22 mouse cellular contexts compared by ENCODE assay signal in genomic region chr9:89686262-89686661, GRCm38 (mm10). TPM values are rescaled to one million over a fixed set of nuclear protein-coding genes. Genes with fewer than 3 reads are reported as not detected.
DNase-seq lines count a peak whose midpoint lies in the region; ATAC-seq and TF ChIP-seq lines count a peak whose summit lies in the region.
"Had no signal": no experiment of that assay in that cellular context is flagged by ENCODE, and none has a peak within 500 bp of the region (broad histone marks: within the 10 kb centered on the region; RNA-seq: fewer than 3 reads in every experiment).

No protein-coding gene starts in this region.

- no peaks in the 10 kb centered on the region for H3K9me3 ChIP-seq in hindbrain, embryonic 14.5 days (ENCODE audit: control insufficient read depth, low read length)
- no peaks in the 10 kb centered on the region for H3K9me3 ChIP-seq in hindbrain, embryonic 11.5 days (ENCODE audit: control insufficient read depth, low read length)
- H3K9me3 ChIP-seq in lung, embryonic 14.5 days (ENCODE audit: low read depth, low read length) = no peaks in the 10 kb centered on the region
- H3K9me3 ChIP-seq in CH12.LX (replicated peaks; ENCODE audit: low read length) = no peaks in the 10 kb centered on the region
- H3K9me3 ChIP-seq: embryonic facial prominence, embryonic 13.5 days; midbrain, embryonic 10.5 days had no signal

- no peak overlapping the region for H3K4me2 ChIP-seq in hindbrain, embryonic 14.5 days (replicated peaks)
- no peak overlapping the region for H3K4me2 ChIP-seq in hindbrain, embryonic 11.5 days (replicated peaks; ENCODE audit: low read depth, low read length)
- no peak overlapping the region for H3K4me2 ChIP-seq in lung, embryonic 14.5 days
- no peak overlapping the region for H3K4me2 ChIP-seq in CH12.LX (ENCODE audit: insufficient read depth, low read depth, poor library complexity, severe bottlenecking)
- H3K4me2 ChIP-seq: embryonic facial prominence, embryonic 13.5 days; heart, embryonic 11.5 days had no signal

- no peak for TF ChIP-seq EP300 in CH12.LX (IDR thresholded peaks at IDR 0.05; ENCODE audit: low read length)

- H3K27me3 ChIP-seq in hindbrain, embryonic 14.5 days (ENCODE audit: control insufficient read depth, insufficient read depth, low read length) = no peaks in the 10 kb centered on the region
- no peaks in the 10 kb centered on the region for H3K27me3 ChIP-seq in hindbrain, embryonic 11.5 days (ENCODE audit: control insufficient read depth, insufficient read depth, low read length)
- H3K27me3 ChIP-seq in lung, embryonic 14.5 days (ENCODE audit: insufficient read depth, low read length) = no peaks in the 10 kb centered on the region
- no peaks in the 10 kb centered on the region for H3K27me3 ChIP-seq in CH12.LX (replicated peaks)
- H3K27me3 ChIP-seq: embryonic facial prominence, embryonic 13.5 days had no signal

- H3K9ac ChIP-seq in hindbrain, embryonic 14.5 days = no peak overlapping the region
- no peak overlapping the region for H3K9ac ChIP-seq in hindbrain, embryonic 11.5 days (ENCODE audit: low read depth, low read length)
- no peak overlapping the region for H3K9ac ChIP-seq in lung, embryonic 14.5 days
- no peak overlapping the region for H3K9ac ChIP-seq in CH12.LX (ENCODE audit: insufficient read depth, low read depth)
- H3K9ac ChIP-seq: embryonic facial prominence, embryonic 13.5 days had no signal

- H3K4me1 ChIP-seq in hindbrain, embryonic 14.5 days (replicated peaks; ENCODE audit: control insufficient read depth, insufficient read depth, low read length) = no peaks in the 10 kb centered on the region
- no peaks in the 10 kb centered on the region for H3K4me1 ChIP-seq in hindbrain, embryonic 11.5 days (replicated peaks; ENCODE audit: control insufficient read depth, insufficient read depth, low read length)
- H3K4me1 ChIP-seq in lung, embryonic 14.5 days (ENCODE audit: insufficient read depth) = no peaks in the 10 kb centered on the region
- peaks cover 3 to 8% of the 10 kb centered on the region in 2 experiments; a peak in 3 of 4 replicates for H3K4me1 ChIP-seq in CH12.LX (ENCODE audit: control insufficient read depth in 1 of 2, insufficient read depth in 2 of 2)
- H3K4me1 ChIP-seq in lung, adult 2 months (ENCODE audit: control insufficient read depth, insufficient read depth, low read length) = no peaks in the 10 kb centered on the region
- H3K4me1 ChIP-seq: embryonic facial prominence, embryonic 13.5 days; midbrain, embryonic 10.5 days had no signal

- H3K27ac ChIP-seq in hindbrain, embryonic 14.5 days = no peak overlapping the region
- no peak overlapping the region for H3K27ac ChIP-seq in hindbrain, embryonic 11.5 days (ENCODE audit: low read depth, low read length)
- no peak overlapping the region for H3K27ac ChIP-seq in lung, embryonic 14.5 days (ENCODE audit: low read depth)
- no peak overlapping the region for H3K27ac ChIP-seq in CH12.LX (ENCODE audit: insufficient read depth, low read depth)
- H3K27ac ChIP-seq: embryonic facial prominence, embryonic 13.5 days; midbrain, embryonic 10.5 days had no signal

- 0 out of 2 replicates have a peak, but pooled peaks have one; percentile 4 for TF ChIP-seq CTCF in lung, embryonic 14.5 days (IDR thresholded peaks at IDR 0.05; ENCODE audit: low read depth)
- TF ChIP-seq CTCF in CH12.LX (conservative IDR thresholded peaks at IDR 0.05 in 1 of 2, IDR thresholded peaks at IDR 0.05 in 1 of 2; ENCODE audit: low read depth in 2 of 2, low read length in 2 of 2) = peak in 1 of 2 experiments; percentile 57; a peak in 2 of 4 replicates
- no peak for TF ChIP-seq CTCF in lung, adult 2 months (IDR thresholded peaks at IDR 0.05; ENCODE audit: insufficient read depth, low read length)

- peak; percentile 43 for DNase-seq in hindbrain, embryonic 14.5 days (ENCODE audit: low spot score)
- no peak for DNase-seq in hindbrain, embryonic 11.5 days (ENCODE audit: low spot score)
- peak; percentile 8 for DNase-seq in lung, embryonic 14.5 days
- no peak for DNase-seq in lung, adult 18-20 months
- DNase-seq in CH12.LX (ENCODE audit: extremely low read depth) = no peak
- DNase-seq in brain, adult 2 months (ENCODE audit: low read depth, low spot score) = peak; percentile 30
- DNase-seq in lung, adult 2 months = no peak
- DNase-seq: adrenal gland, adult 8-10 months; cerebellum, adult 11-12 months; cerebellum, postnatal 36 days; gastrocnemius, postnatal 36 days; heart, postnatal 36 days; lung, postnatal 4 days; thymus, adult 18-20 months had no signal

- WGBS in hindbrain, embryonic 14.5 days = 75% methylated on average over 2 of the region's 2 CpGs
- WGBS in hindbrain, embryonic 11.5 days = 57% methylated on average over 2 of the region's 2 CpGs
- 65% methylated on average over 2 of the region's 2 CpGs for WGBS in lung, embryonic 14.5 days
- 54% methylated on average over 2 of the region's 2 CpGs for WGBS in lung, adult 2 months

- no peak for TF ChIP-seq POLR2A in CH12.LX (IDR thresholded peaks at IDR 0.05; ENCODE audit: low read depth, low read length)
- TF ChIP-seq POLR2A in lung, adult 2 months (IDR thresholded peaks at IDR 0.05; ENCODE audit: borderline replicate concordance, extremely low read depth, low read depth, low read length) = no peak

- peak; percentile 43 for TF ChIP-seq RAD21 in CH12.LX (IDR thresholded peaks at IDR 0.05; ENCODE audit: low read depth, low read length)

- H3K4me3 ChIP-seq in hindbrain, embryonic 14.5 days (replicated peaks; ENCODE audit: low read length) = no peak overlapping the region
- no peak overlapping the region for H3K4me3 ChIP-seq in hindbrain, embryonic 11.5 days (ENCODE audit: low read depth, low read length)
- no peak overlapping the region for H3K4me3 ChIP-seq in lung, embryonic 14.5 days (ENCODE audit: low read depth, low read length)
- H3K4me3 ChIP-seq in CH12.LX (replicated peaks in 1 of 3; ENCODE audit: low read depth in 2 of 3, low read length in 2 of 3, poor library complexity in 1 of 3) = no peak overlapping the region
- H3K4me3 ChIP-seq in lung, adult 2 months (replicated peaks; ENCODE audit: extremely low read depth, low read depth, low read length) = no peak overlapping the region
- H3K4me3 ChIP-seq: embryonic facial prominence, embryonic 13.5 days; midbrain, embryonic 10.5 days; myocyte had no signal

- H3K79me2 ChIP-seq in CH12.LX (replicated peaks; ENCODE audit: control insufficient read depth, extremely low read depth, insufficient read depth, poor library complexity, severe bottlenecking) = no peaks in the 10 kb centered on the region

- dilution Hi-C loops in CH12.LX (cut with MboI; ENCODE audit: extremely low pct_ligation_motif_present, extremely low pct_unique_long_range_greater_than_20kb, low sequenced_read_pairs) = no loop called here

- no peak for ATAC-seq in hindbrain, embryonic 14.5 days (ENCODE audit: low FRiP score)
- no peak for ATAC-seq in hindbrain, embryonic 11.5 days (ENCODE audit: low FRiP score)
- no peak for ATAC-seq in lung, embryonic 14.5 days (ENCODE audit: insufficient read depth)
- ATAC-seq: CD4-positive, CD25-positive, alpha-beta regulatory T cell, adult 4 months had no signal

- no peaks in the 10 kb centered on the region for H3K36me3 ChIP-seq in hindbrain, embryonic 14.5 days (replicated peaks; ENCODE audit: control insufficient read depth, insufficient read depth)
- H3K36me3 ChIP-seq in hindbrain, embryonic 11.5 days (ENCODE audit: control insufficient read depth, insufficient read depth, low read length) = no peaks in the 10 kb centered on the region
- no peaks in the 10 kb centered on the region for H3K36me3 ChIP-seq in lung, embryonic 14.5 days (ENCODE audit: insufficient read depth)
- H3K36me3 ChIP-seq in CH12.LX (replicated peaks in 1 of 2; ENCODE audit: control insufficient read depth in 1 of 2, insufficient read depth in 1 of 2, low read length in 1 of 2) = no peaks in the 10 kb centered on the region
- H3K36me3 ChIP-seq: embryonic facial prominence, embryonic 13.5 days; midbrain, embryonic 10.5 days had no signal

- in situ Hi-C loops in CH12.LX (cut with MboI; ENCODE audit: low pct_ligation_motif_present, low pct_unique_long_range_greater_than_20kb, low sequenced_read_pairs) = loop anchor here (25.0 kb wide), 1 partner anchor 449 kb away; no protein-coding TSS in a partner anchor

TF ChIP-seq in CH12.LX, 34 proteins besides CTCF, POLR2A, EP300 and RAD21:
- TF ChIP-seq HCFC1 (IDR thresholded peaks at IDR 0.05; ENCODE audit: low read depth, low read length) (no peak), MEF2A (IDR thresholded peaks at IDR 0.05; ENCODE audit: borderline replicate concordance, low read depth, low read length) (no peak), ZNF384 (IDR thresholded peaks at IDR 0.05; ENCODE audit: low read depth, low read length) (no peak), RCOR1 (conservative IDR thresholded peaks at IDR 0.05; ENCODE audit: low read depth, low read length) (no peak), SIN3A (IDR thresholded peaks at IDR 0.05; ENCODE audit: low read length) (no peak), ZC3H11A (IDR thresholded peaks at IDR 0.05; ENCODE audit: low read depth, low read length) (no peak), ELF1 (IDR thresholded peaks at IDR 0.05; ENCODE audit: low read depth, low read length) (no peak), CHD2 (IDR thresholded peaks at IDR 0.05; ENCODE audit: low read length) (no peak), CHD1 (IDR thresholded peaks at IDR 0.05; ENCODE audit: low read depth, low read length) (no peak), BHLHE40 (IDR thresholded peaks at IDR 0.05; ENCODE audit: low read depth, low read length) (no peak)

RNA-seq across cellular contexts. Expression of gene Tmed3, which starts 18.6 kb away (rescaled TPM):
- 58.7 and 60.3 TPM in 2 replicates for polyA plus RNA-seq in hindbrain, embryonic 14.5 days (2014; fragmentation: Nextera tagmentation; extraction: Ambion mirVana)
- 43.9 and 46.2 TPM in 2 replicates for polyA plus RNA-seq in hindbrain, embryonic 11.5 days (2014; fragmentation: Nextera tagmentation; extraction: Ambion mirVana)
- 90.9 and 91.9 TPM in 2 replicates for polyA plus RNA-seq in lung, embryonic 14.5 days (2014; fragmentation: Nextera tagmentation; extraction: Ambion mirVana)
- total RNA-seq in CH12.LX (2012; rRNA removed) = 71.5 and 84.0 TPM in 2 replicates
- 76.9 and 80.9 TPM in 2 replicates for total RNA-seq in CH12.LX (2014; rRNA removed)
- 55.0 and 55.4 TPM in 2 replicates for polyA plus RNA-seq in CH12.LX (2012; ENCODE audit: insufficient read length, low read depth)
- 82.2 and 94.2 TPM in 2 replicates for polyA plus RNA-seq in lung, adult 2 months (2012; rRNA removed)

RNA-seq across cellular contexts. Expression of gene Ankrd34c, which starts 52.0 kb away (rescaled TPM):
- polyA plus RNA-seq in hindbrain, embryonic 14.5 days (2014; fragmentation: Nextera tagmentation; extraction: Ambion mirVana) = 0.88 and 1.2 TPM in 2 replicates
- polyA plus RNA-seq in hindbrain, embryonic 11.5 days (2014; fragmentation: Nextera tagmentation; extraction: Ambion mirVana) = not detected in 2 replicates
- polyA plus RNA-seq in lung, embryonic 14.5 days (2014; fragmentation: Nextera tagmentation; extraction: Ambion mirVana) = not detected in 2 replicates
- total RNA-seq in CH12.LX (2012; rRNA removed) (not detected in 2 replicates), CH12.LX (2014; rRNA removed) (not detected in 2 replicates)
- polyA plus RNA-seq in CH12.LX (2012; ENCODE audit: insufficient read length, low read depth) = not detected in 2 replicates
- not detected in 2 replicates for polyA plus RNA-seq in lung, adult 2 months (2012; rRNA removed)
- total RNA-seq: gastrocnemius, postnatal 36 days; heart, postnatal 36 days had no signal
- polyA plus RNA-seq: CD4-positive, CD25-positive, alpha-beta regulatory T cell, adult 4 months; embryonic facial prominence, embryonic 13.5 days; heart, embryonic 11.5 days; kidney, embryonic 14.5 days; limb, embryonic 14.5 days; liver, embryonic 16.5 days; midbrain, embryonic 10.5 days; myocyte had no signal

Comparison
In these comparisons a context has a peak if more than half of its experiments do, and no peak if none do; other contexts are left out.
1. DNase-seq: peak in hindbrain, embryonic 14.5 days (single experiment), lung, embryonic 14.5 days (single experiment) and brain, adult 2 months (single experiment); none in hindbrain, embryonic 11.5 days (single experiment), lung, adult 18-20 months (0 of 2), CH12.LX (single experiment) and lung, adult 2 months (single experiment).